Mouse (Mus musculus): ENCODE data around the gene Dnaja3. TPM values are rescaled to one million over a fixed set of nuclear protein-coding genes. Genes with fewer than 3 reads are reported as not detected.

The Dnaja3 gene
- polyA plus RNA-seq (2017; shearing (Covaris generic)) = 10 to 100 TPM; 17.3 to 22.8 TPM

- ATAC-seq = no peak
Measured at GRCm38 (mm10) chr16:4639831-4640237, at the start of gene Dnaja3, which contains the start of gene Vasn. Gene Dnaja3, plus strand, starts transcription at chr16:4639989. Gene Vasn, plus strand, starts transcription at chr16:4639941.

- ATAC-seq = no peak
Measured at GRCm38 (mm10) chr16:4590236-4590635, 49.6 kb upstream of the Dnaja3 start.

GRCm38 (mm10) chr16:4592909-4593875 is 46.6 kb upstream of the Dnaja3 start:
- no peak for ATAC-seq

- peak; percentile 14 for ATAC-seq
Measured at GRCm38 (mm10) chr16:4593971-4594813, 45.6 kb upstream of the Dnaja3 start, which contains the start of gene Glis2. Gene Glis2, plus strand, starts transcription at chr16:4594713.

- ATAC-seq = peak; percentile 44
Measured at GRCm38 (mm10) chr16:4594814-4595526, 44.8 kb upstream of the Dnaja3 start.

- no peak for ATAC-seq
Measured at GRCm38 (mm10) chr16:4595527-4595963, 44.2 kb upstream of the Dnaja3 start.

- no peak for ATAC-seq
Measured at GRCm38 (mm10) chr16:4596141-4596728, 43.6 kb upstream of the Dnaja3 start.

- no peak for ATAC-seq
Measured at GRCm38 (mm10) chr16:4596836-4597235, 43.0 kb upstream of the Dnaja3 start.

GRCm38 (mm10) chr16:4597296-4597695 is 42.5 kb upstream of the Dnaja3 start:
- ATAC-seq = no peak

GRCm38 (mm10) chr16:4598041-4598440 is 41.7 kb upstream of the Dnaja3 start:
- ATAC-seq = no peak

GRCm38 (mm10) chr16:4598891-4599543 is 40.8 kb upstream of the Dnaja3 start:
- no peak for ATAC-seq

GRCm38 (mm10) chr16:4599616-4600015 is 40.2 kb upstream of the Dnaja3 start:
- ATAC-seq = no peak

- ATAC-seq = no peak
Measured at GRCm38 (mm10) chr16:4600701-4601310, 39.0 kb upstream of the Dnaja3 start.

- no peak for ATAC-seq
Measured at GRCm38 (mm10) chr16:4602189-4602588, 37.6 kb upstream of the Dnaja3 start.

GRCm38 (mm10) chr16:4602766-4603452 is 36.9 kb upstream of the Dnaja3 start:
- no peak for ATAC-seq

GRCm38 (mm10) chr16:4603453-4603837 is 36.3 kb upstream of the Dnaja3 start:
- no peak for ATAC-seq

- ATAC-seq = no peak
Measured at GRCm38 (mm10) chr16:4604293-4604837, 35.4 kb upstream of the Dnaja3 start.

GRCm38 (mm10) chr16:4605514-4606131 is 34.2 kb upstream of the Dnaja3 start:
- ATAC-seq = no peak

- ATAC-seq = no peak
Measured at GRCm38 (mm10) chr16:4606431-4607084, 33.2 kb upstream of the Dnaja3 start.
